Mouse (Mus musculus) heart, postnatal 10 days (tissue): ENCODE results near the gene Rgs16. TPM values are rescaled to one million over a fixed set of nuclear protein-coding genes. Genes with fewer than 3 reads are reported as not detected.
A peak's percentile ranks its signal among the peaks of the same experiment; 100 is the strongest.

Experiments used
- DNase-seq, 2 experiments: peaks; one replicate each; pipeline ENCODE4 v3.0.0; 2021
- intact Hi-C: fragments of 180-260 bp; cut with DNase I; formaldehyde crosslinking; loops from one replicate; pipeline ENCODE4 v1.15.1; 2025
- total RNA-seq, 2 experiments: library from RNA; stranded (reverse); gene quantifications; 2 replicates each; pipeline ENCODE4 v1.2.3; 2021

Gene Rgs16
- total RNA-seq, 2 experiments from 2014 or later: 2.4 to 3.5 TPM

DNA sequence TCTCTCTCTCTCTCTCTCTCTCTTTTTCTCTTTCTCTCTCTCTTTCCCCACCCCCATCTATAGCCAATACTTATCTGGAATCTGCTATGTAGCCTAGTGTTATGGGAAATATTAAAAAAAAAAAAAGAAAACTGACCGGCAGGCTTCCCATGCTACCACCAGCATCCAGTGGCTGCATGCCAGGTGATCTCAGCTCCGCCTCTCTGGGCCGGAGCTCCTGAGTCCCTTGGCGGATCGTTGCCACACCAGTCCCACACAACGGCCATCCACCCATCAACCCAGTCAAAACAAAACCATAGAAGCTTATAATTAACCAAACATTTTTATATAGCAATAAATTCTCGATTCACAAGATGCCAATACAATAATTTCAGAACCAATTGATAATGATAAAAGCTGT, 19.2 kb upstream of the Rgs16 start:
- intact Hi-C loops: no loop called here
- DNase-seq: no peak

DNA sequence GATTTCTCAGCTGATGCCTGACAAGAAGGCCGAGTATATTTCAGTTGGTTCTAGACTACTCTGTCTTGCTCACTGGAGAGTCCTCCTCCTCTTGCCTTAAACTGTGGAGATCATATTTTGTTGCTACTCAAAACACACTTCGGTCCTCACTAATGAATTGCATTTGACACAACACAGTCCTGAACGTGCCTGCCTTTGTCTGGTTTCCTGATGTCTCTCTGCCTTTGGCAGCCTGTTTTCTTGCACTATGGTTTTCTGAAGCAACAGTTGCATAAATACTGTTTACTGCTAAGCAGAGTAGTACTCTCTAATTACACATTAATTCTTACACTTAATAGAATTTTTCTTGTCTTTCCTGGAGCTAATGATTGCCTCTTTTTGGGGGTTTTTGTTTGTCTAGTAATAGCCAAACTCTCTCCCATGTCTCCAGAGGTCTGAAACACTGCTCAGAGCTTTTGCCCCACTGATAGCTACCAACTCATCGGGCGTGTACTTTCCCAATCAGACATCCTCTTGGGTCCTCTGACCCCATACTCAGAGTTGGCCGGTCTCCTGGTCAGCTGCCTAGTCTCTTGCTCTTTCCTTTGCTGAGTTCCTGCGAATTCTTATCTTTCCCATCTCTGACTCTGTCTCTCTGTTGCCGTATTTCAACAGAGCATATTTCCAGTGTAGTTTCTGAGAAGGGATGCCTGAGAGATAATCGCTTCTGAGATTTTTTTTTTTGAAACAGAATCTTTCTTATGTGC, 18.4 kb upstream of the Rgs16 start:
- no peak for DNase-seq

DNA sequence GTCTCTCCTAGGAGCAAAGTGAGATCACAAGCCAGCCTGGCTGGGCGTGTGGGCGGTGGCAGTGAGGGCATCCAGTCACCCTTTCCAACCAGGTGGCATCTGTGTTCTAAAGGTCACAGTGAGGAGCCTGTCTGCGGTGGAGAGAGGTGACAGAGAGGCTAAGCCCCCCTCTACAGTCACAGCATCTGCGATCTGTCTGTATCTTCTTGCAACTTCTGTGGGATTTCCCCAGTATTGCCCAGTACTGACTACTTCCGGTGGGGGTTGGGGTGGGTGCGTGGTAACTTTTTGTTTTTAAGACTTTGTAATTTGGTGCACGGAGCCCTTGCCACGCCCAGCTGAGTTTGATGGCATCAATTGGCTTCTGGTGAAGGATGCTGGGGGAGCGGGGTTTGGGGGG, 16.7 kb upstream of the Rgs16 start:
- intact Hi-C loops: no loop called here
- DNase-seq: no peak

More for the DNA sequence above, 18.4 kb upstream of the Rgs16 start:
- intact Hi-C loops: no loop called here

DNA sequence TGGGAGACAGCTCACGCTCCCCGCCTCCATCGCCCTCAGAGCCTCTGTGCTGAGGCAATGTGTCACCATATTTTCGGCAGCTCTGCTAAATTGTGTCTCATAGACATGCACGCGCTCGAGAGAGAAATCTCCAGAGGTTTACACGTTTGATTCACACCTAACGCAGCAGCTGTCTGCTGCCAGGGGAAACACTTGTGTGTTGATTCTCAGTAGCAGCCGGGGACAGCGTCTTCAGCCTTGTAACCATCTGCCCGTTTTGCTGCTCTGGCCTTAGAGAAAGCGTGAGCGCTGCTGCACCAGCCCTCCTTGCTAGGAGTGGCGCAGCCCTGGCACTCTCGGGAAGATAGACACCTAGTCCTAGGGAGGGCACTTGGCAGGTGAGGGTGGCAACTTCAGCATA, 13.5 kb upstream of the Rgs16 start:
- intact Hi-C loops: no loop called here
- no peak for DNase-seq

DNA sequence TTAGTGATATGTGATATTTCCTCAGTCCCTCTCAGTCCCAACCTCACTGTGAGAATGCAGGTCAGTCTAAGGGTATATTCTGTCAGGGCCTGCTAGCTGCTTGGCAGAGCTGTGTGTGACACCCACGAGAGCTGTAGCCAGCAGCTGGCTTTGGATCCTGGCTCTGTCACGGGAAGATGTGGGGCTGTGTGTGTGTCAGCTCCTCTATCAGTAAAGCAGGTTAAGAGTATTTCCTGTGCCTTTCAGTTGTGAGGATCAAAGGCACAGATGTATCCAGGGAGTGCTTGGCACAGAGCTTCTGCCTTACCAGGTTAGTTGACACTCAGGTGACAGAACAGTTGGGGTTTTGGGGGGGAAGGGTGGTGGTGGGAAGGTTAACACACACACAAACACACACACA, 10.3 kb upstream of the Rgs16 start:
- intact Hi-C loops: no loop called here
- DNase-seq: peak in 1 of 2 experiments; percentile 15

DNA sequence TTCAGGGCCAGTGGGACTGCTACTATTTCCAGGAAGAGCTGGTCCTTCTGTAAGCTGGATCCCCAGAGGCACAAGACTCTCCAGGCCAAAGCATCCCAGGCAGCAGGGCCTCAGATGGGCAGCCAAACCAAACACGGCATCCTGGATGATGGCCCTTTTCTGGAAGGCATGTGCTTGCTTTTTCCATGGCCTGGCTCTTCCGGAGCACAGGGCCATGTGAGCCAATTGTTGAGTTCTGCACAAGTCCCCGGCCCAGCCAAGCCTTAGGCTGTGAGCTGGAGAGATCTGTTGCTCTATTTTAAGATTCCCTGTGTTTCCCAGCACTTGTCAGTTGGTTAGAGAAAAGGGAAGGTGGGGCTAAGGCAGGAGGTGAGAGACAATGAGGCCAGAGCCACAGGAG, 9.5 kb upstream of the Rgs16 start:
- intact Hi-C loops: no loop called here
- DNase-seq: peak; percentile 79 to 83

DNA sequence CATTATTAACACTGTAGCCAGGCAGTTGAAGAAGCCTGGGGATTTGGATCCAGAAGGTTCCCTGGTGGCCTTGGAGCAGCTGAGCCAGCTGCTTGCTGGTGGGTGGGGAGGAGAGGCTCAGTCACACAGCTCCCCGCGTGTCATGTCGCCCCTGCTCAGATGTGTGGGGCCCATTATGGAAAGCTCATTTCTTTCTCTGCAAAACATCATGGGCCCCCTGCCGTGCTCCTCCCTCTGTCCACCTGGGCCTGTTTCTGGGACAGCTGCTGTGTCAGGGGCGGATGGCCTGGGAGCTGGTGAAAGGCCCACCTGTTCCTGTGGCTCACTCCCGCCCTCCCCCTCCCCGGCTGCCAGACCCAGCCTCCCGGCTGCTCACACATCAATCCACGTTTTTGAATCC, 7.0 kb upstream of the Rgs16 start:
- intact Hi-C loops: no loop called here
- no peak for DNase-seq

DNA sequence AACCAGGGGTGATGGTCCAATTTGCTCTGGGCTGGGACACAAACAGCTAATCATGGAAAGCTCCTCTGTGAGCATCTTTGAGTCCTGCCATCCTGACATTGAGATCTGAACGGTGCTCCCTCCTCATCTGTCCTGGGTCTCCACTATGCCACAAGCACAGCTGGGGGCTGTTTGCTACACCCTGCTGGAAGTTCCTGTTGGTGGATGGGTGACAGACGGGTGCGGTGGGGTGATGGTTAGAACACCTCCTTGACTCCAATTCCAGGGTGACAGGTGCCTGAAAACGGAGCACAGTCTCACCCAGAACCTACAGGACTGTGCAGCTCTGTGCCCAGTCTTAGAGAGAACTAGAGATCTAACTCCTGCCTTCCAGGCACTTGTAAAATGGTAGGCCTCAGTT, 5.3 kb upstream of the Rgs16 start:
- intact Hi-C loops: no loop called here
- DNase-seq: no peak

DNA sequence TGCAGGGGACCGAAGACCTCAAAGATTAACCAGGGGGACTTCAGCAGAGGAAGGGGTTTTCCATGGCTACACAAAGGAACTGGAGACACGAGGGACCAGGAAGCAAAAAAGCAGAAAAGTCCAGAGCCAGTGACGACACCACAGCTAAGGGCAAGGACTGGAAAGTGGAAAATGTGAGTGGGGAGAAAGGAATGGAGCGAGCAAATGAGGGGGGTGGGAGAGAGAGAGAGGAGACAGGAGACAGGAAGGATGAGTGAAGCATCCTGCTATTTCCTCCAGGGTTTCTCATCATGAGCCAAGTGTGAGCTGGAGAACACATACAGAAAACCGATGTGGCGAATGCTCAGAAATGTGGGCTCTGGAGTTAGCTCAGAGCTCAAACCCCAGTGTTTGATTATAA, 4.1 kb upstream of the Rgs16 start:
- DNase-seq: no peak
- intact Hi-C loops: no loop called here

DNA sequence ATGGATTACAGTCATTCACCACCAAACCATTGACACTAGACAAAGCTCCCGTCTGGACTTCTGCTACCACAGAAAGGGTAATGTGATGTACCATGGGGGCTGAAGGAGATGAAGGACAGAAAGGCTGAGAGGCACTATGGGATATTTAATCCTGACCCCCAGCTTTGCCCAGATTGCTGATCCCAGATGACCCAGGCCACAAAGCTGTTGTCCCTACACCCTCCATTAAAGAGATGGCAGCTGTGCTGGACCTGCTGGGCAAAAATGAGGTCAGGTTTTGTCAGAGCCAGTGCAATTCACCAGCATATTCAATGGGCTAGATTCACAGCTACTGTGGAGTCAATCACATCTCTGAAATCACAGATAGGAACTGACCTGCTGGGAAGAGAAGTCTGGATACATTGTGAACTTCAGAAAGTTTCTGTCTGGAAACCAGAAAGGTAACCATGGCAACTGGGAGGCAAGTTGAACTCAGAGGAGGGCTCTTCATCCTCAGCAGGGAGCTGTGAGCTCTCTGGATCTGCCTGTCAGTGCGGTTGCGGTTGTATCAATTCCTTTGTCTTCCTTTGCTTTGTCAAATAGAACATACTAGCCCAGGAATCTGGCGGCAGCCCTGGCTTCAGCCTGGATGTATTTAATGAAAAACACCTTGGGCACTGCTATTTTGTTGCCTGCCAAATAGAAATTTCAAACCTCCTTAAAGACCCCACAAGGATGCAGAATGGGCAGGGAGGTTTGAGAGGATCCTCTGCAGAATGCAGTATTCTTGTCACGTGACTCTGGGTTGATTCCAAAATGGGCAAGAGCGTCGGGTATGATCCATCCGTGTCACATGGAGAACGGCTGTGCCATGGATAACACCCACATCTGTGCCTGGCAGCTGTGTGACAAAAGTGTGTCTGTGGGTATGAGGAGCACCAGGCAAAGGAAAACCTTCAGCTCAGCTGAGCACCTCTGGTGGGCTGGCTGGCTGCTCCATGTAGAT, 2.8 kb upstream of the Rgs16 start:
- no peak for DNase-seq
- intact Hi-C loops: no loop called here

DNA sequence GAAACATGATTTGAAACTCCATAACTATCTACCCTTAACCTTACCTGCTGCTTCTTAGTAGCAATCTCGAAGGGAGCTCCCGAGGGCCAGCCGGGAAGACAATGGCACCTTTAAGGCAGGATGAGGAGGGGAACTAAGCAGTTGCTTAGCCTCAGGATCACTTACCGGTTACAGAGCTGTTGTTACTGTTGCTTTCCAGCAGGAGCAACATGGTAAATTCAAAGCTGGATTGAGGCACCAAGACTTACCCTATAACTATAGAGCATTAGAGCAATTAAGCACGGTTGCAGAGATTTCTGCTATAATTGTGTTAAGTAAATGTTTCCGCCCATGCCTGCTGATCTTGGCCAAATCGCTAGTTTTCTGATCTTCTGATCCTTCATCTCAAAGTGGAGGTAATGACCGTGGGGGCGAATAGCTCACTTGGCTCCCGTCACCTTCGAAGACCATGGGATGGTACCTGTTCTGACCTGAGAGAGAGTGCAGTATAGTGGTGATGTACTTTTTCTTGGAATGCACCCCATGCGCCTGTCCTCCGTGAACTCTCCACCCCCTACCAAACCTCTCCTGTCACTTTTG, 623 bp upstream of the Rgs16 start:
- intact Hi-C loops: no loop called here
- DNase-seq: no peak

DNA sequence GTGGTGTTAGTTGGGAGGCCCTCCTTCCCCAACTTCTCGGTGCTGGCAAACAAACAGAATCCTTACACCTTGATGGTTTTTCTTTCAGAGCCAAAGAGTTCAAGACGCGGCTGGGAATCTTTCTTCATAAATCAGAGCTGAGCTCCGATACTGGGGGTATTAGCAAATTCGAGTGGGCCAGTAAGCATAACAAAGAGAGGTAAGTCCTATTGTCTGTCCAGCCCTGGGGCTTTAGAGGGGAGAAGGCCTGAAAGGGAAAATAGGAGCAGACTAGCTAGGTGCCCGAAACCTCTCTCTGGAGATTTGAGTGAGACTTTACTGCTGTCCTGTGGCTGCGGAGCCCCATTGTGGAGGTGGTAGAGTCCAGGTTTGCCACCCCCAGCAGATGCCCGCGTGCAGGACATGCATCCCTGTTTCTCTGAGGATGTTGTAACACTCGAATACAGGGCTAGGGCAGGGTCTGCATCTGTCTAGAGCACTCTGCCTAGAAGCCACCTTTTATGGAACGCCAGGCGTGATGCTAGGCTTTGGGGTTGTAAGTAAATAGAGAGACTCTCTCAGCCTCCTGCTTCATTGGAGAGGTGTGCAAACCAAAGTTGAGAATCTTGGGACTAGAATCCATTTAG, 739 bp downstream of the Rgs16 start:
- DNase-seq: no peak
- intact Hi-C loops: no loop called here

DNA sequence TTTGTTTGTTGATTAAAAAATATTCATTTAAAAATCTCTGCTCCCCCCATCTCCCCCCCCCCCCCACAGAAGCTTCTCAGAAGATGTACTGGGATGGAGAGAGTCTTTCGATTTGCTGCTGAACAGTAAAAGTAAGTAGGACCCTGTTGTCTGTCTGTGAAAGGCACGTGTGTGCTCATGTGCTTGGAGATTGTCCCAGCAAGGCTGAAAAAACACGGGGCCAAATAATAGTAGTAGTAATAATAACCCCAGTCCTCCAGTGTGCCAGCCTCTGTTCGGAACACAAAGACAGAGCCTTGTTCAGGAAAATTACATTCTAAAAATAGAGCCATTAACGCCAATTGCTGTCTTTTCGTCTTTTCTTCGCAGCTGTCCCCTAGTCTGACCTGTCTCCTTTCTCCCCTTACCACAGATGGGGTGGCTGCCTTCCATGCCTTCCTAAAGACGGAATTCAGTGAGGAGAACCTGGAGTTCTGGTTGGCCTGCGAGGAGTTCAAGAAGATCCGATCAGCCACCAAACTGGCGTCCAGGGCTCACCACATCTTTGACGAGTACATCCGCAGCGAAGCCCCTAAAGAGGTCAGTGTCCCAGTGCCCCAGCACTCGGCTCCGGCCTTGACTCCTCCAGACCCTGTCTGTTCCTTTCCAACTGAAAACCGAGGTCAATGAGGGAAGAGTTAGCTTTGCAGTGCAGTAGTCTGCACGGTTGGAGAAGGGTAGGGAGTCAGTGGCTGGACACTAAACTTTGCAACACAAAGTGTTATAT, 1.6 kb downstream of the Rgs16 start:
- intact Hi-C loops: loop anchor here (1.0 to 2.0 kb wide), 2 partner anchors 99 to 182 kb away; no protein-coding TSS in a partner anchor

DNA sequence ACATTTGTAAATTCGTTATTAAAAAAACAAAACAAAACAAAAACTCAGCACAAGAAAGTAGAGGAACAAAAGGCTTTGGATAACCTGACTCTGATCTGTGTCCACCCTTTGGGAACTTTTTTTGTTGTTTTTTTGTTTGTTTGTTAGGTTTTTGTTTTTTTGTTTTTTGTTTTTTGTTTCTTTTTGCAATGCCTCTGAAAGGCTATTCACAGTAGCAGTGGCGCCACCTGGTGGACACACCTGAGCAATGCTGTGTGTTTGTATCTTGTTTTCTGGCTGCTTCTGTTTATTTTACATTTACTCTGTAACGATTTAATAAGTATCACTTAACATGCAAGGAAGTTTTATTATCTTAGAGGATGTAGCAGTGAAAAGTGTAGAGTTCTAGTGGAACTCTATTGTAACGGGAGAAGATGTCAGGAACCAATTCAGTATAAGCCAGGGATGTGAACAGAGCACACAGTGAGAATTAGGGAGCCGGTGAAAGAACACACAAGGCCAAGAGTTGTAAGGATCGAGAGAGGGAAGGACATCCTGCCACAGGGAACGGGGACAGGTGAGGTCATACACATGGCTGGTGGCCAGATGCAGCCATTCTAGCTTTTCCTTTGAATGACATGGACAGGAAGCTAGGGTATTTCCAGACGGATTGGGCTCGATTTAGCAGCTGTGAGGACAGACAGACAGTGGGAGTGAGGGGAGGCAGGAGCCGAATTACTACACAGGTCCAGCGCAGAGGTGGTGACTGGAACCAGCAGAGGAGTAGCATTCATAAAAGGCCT, 2.4 kb downstream of the Rgs16 start:
- intact Hi-C loops: loop anchor here (1.0 to 2.0 kb wide), 2 partner anchors 100 to 183 kb away; no protein-coding TSS in a partner anchor
- DNase-seq: peak; percentile 81 to 91

More for the DNA sequence above, 1.6 kb downstream of the Rgs16 start:
- DNase-seq: no peak

DNA sequence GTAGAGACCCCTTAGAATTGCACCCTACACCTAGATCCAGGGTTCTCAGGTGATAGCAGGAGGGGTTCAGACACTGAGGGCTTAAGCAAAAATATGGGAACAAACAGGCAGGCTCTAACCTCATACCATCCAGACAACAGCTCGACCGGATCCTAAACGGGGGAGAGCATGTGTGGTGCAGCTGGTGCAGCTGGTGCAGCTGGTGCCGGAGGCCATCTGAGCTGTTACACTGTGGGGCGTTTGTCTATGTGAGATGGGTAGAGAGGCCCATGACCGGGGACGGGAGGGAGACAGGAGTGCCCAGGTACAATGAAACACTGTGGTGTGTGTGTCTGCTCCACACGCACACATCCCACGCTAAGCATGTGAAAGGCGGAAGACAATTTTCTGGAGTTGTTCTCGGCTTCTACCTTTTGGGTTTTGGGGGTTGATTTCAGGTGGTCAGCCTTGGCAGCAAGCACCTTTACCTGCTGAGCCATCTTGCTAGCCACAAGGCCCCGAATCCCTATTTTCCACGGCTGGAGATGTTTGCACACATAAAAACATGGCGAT, 6.0 kb downstream of the Rgs16 start:
- intact Hi-C loops: loop anchor here (1.0 to 5.0 kb wide), 4 partner anchors 61 to 436 kb away; partner anchors contain the start of gene Dhx9
- DNase-seq: no peak

DNA sequence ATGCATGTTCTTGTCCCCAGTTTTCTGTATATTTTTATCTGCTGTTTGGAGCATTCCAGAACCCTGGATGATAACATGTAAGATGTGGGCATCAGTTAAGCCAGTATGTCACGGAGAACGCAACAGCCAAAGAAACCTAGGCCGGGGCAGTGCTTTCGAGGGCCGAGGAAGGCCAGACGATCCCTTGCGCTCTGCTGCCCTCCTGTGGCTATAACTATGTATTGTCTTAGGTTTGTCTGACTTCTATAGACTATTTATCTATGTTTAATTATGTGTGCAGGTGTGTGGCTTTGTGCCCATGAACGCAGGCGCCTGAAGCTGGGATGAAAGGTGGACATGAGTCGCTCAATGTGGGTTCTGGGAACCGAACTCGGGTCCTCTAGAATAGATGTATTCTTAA, 6.6 kb downstream of the Rgs16 start:
- DNase-seq: peak; percentile 82 to 89
- intact Hi-C loops: loop anchor here (1.0 to 5.0 kb wide), 4 partner anchors 60 to 436 kb away; partner anchors contain the start of gene Dhx9

DNA sequence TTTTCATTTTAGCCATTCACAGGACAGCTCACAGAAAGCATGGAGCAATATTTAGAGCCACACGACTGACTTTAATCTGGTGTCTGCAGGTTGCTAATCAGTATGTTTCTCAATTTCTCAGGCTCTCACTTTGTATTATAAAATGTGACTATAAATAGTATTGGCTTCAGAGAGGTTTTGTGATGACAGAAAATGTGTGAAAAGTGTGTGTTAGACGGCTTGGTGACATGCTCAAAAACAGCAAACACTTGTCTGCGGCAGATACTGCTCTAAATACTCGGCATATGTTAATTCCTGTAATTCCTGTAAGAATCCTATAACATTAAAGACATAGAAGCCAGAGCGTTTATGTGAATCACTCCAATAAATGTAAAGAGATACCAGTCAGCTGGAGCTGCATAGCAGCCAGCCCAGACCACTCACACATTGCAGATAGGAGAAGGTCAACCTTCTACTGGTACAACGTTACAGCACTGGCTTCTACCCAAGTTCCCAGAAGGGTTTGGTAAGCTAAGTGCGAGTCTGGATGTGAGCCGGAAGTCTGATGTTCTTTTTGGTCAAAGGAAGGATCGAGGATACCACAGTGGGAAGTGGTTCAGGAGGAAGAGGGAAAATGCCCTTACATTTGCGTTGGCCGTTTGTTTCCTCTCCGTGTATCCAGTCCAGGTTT, 7.8 kb downstream of the Rgs16 start:
- intact Hi-C loops: loop anchor here (2.0 to 5.0 kb wide), 3 partner anchors 59 to 434 kb away; partner anchors contain the start of gene Dhx9
- peak; percentile 64 to 69 for DNase-seq

DNA sequence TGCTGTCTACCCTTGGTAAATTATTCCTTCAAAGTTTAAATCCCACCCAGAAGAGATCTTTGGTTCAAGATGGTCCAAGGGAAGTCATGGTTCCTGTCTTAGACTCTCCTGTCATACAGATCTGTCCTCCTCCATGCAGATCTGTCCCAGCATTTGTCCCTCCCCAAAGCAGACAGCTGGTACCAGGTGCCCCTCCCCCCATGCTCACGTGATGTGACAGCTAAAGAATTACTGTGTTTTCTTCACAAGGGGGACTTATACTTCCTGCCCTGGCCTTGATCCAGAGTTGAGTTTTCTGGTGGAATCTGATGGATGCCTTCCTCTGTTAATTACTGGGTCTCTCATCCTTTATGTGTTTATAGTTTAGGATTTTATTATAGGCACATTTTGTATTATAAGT, 8.4 kb downstream of the Rgs16 start:
- intact Hi-C loops: loop anchor here (5.0 kb wide), 2 partner anchors 261 to 434 kb away; partner anchors contain the start of gene Dhx9
- peak; percentile 67 to 77 for DNase-seq
